Comparison of ENCODE assay signal across 17 mouse cellular contexts in genomic region chr1:37583167-37583566, GRCm38 (mm10).
"Had no signal": no experiment of that assay in that cellular context is flagged by ENCODE, and none has a peak within 500 bp of the region (broad histone marks: within the 10 kb centered on the region; RNA-seq: fewer than 3 reads in every experiment).

No protein-coding gene starts in this region.

- H3K27ac ChIP-seq: kidney, postnatal 0 days; left cerebral cortex, adult 2 months; liver, embryonic 13.5 days; midbrain, embryonic 12.5 days; midbrain, embryonic 15.5 days; neural tube, embryonic 13.5 days had no signal

- H3K9ac ChIP-seq: liver, embryonic 13.5 days; lung, embryonic 14.5 days; midbrain, embryonic 12.5 days; midbrain, embryonic 15.5 days; neural tube, embryonic 13.5 days had no signal

- H3K9me3 ChIP-seq: liver, embryonic 13.5 days; midbrain, embryonic 12.5 days; midbrain, embryonic 15.5 days; neural tube, embryonic 13.5 days had no signal

- H3K4me1 ChIP-seq: midbrain, embryonic 12.5 days; midbrain, embryonic 15.5 days; neural tube, embryonic 13.5 days had no signal

- DNase-seq: kidney, adult 11 months; kidney, adult 9 months; kidney, postnatal 25 days; layer of hippocampus, postnatal 36 days; liver, embryonic 13.5 days; lung, embryonic 14.5 days; lung, postnatal 10 days; retina, postnatal 1 day; right cerebral cortex, postnatal 25 days; spleen, adult 18-20 months; thymus, adult 18-20 months; thymus, postnatal 36 days had no signal

- H3K4me3 ChIP-seq: left cerebral cortex, adult 2 months; liver, embryonic 13.5 days; midbrain, embryonic 12.5 days; midbrain, embryonic 15.5 days; neural tube, embryonic 13.5 days had no signal

- H3K36me3 ChIP-seq: liver, embryonic 13.5 days; midbrain, embryonic 12.5 days; midbrain, embryonic 15.5 days; neural tube, embryonic 13.5 days had no signal

- H3K4me2 ChIP-seq: liver, embryonic 13.5 days; lung, embryonic 14.5 days; midbrain, embryonic 12.5 days; midbrain, embryonic 15.5 days; neural tube, embryonic 13.5 days had no signal

- H3K27me3 ChIP-seq: liver, embryonic 13.5 days; midbrain, embryonic 12.5 days; midbrain, embryonic 15.5 days; neural tube, embryonic 13.5 days had no signal

- ATAC-seq: midbrain, embryonic 15.5 days had no signal
